Mouse (Mus musculus): ENCODE data around the gene Map2k4. TPM values are rescaled to one million over a fixed set of nuclear protein-coding genes. Genes with fewer than 3 reads are reported as not detected.

Gene Map2k4
- polyA plus RNA-seq, 1 experiment from 2014 or later: 51.1 TPM

DNA sequence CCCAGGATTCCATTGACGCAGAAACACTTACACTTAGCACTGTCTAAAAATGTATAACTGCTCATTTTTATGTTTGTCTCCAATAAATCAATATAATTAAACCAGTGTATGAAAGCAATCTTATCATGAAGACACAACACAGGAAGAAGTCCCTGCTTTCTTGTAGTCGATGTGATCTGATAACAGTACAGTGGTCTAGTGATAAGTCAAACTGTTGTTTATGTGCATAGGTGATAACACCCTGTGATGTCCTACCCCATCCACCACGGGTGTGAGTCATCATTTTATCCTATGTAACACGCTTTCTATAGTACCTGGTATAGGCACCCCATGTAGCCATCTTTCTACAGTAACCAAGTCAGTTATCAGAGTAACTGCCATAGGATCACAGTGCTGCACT, 74.3 kb downstream of the Map2k4 start:
- CTCF ChIA-PET: no interaction called here
- ATAC-seq (no peak), DNase-seq (ENCODE audit: low read depth, low spot score) (no peak)
- in situ Hi-C loops (cut with MboI; ENCODE audit: low pct_unique_long_range_greater_than_20kb): no loop called here
- POLR2A ChIA-PET: no interaction called here
- no peak for TF ChIP-seq CTCF (IDR thresholded peaks at IDR 0.05)
- no peaks in the 10 kb centered on the region for H3K27me3 ChIP-seq

DNA sequence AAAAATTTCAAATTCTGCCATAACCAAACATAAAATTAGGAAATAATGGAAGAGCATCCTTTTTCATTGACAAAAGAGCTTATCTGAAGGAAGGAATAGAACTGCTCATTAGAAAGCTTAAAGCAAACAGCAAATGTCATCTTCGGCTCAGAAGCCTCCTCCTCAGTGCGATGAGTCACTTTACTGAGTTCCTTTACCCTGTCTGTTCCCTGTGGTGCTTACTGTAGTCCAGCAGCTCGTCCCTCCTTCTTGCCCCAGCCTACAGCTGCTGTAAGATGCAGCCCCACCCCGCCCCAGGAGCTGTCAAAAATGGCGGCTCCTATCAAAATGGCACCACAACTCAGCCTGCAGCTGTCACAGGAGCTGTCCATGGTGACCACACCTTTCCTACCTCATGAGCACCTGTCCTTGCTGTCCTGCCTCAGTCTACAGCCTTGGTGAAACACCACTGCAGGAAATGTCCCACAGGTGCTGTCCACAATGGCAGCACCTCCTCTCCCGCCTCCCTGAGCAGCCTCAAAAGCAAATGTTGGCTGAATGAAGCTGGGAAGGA, 75.3 kb downstream of the Map2k4 start:
- CTCF ChIA-PET: interaction anchor here (1.2 to 1.6 kb wide), 3 partner anchors 11 to 67 kb away, joined by 3 to 7 read pairs (median 5); no protein-coding TSS in a partner anchor
- in situ Hi-C loops (cut with MboI; ENCODE audit: low pct_unique_long_range_greater_than_20kb): no loop called here
- TF ChIP-seq CTCF (IDR thresholded peaks at IDR 0.05): no peak
- H3K27me3 ChIP-seq: no peaks in the 10 kb centered on the region
- ATAC-seq (no peak), DNase-seq (ENCODE audit: low read depth, low spot score) (no peak)
- POLR2A ChIA-PET: no interaction called here

DNA sequence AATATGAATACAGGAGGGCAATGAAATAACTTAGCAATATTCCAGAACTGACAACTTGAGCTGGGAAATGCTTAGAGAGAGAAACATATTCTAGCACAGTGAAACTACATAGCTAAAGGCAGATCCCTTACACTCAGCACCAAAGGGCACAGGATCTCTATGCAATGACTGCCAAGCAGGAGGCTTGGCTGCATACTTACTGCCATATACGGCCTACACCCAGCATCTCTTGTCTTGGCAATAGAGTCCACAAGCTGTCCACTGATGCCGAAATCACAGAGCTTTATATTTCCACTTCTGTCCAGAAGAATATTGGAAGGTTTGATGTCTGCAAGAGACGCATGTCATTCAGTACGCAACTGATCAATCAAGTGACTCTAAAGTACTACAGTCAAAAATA, 81.3 kb downstream of the Map2k4 start:
- in situ Hi-C loops (cut with MboI; ENCODE audit: low pct_unique_long_range_greater_than_20kb): no loop called here
- H3K27me3 ChIP-seq: no peaks in the 10 kb centered on the region
- no peak for DNase-seq (ENCODE audit: low read depth, low spot score)
- ATAC-seq: no peak
- POLR2A ChIA-PET: interaction anchor here (0.7 kb wide), 1 partner anchor 11 kb away, joined by 4 read pairs; no protein-coding TSS in a partner anchor
- CTCF ChIA-PET: interaction anchor here (1.3 kb wide), 2 partner anchors 9 to 113 kb away, joined by 3 read pairs; no protein-coding TSS in a partner anchor
- no peak for TF ChIP-seq CTCF (IDR thresholded peaks at IDR 0.05)

DNA sequence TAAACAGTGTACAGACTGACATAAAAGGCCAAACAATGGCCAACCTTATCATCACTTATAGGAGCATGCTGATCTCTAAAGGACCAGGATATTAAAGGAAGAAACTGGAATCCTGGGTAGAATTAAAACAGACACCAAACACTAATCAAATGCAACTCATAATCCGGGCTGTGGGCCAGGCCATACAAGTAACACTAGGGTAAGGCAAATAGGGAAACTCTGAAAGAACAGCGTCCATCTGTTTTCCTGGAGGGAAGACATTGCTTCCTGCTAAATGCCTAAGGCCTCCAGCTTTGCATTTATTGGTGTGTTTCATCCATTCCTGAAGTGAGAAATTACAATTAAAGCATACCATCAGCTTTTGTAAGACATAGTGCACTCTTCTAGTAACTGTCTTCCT, 81.9 kb downstream of the Map2k4 start:
- DNase-seq (ENCODE audit: low read depth, low spot score): no peak
- H3K27me3 ChIP-seq: no peaks in the 10 kb centered on the region
- in situ Hi-C loops (cut with MboI; ENCODE audit: low pct_unique_long_range_greater_than_20kb): no loop called here
- no peak for ATAC-seq
- TF ChIP-seq CTCF (IDR thresholded peaks at IDR 0.05): no peak
- CTCF ChIA-PET: interaction anchor here (1.3 kb wide), 2 partner anchors 10 to 114 kb away, joined by 3 read pairs; no protein-coding TSS in a partner anchor
- POLR2A ChIA-PET: no interaction called here

DNA sequence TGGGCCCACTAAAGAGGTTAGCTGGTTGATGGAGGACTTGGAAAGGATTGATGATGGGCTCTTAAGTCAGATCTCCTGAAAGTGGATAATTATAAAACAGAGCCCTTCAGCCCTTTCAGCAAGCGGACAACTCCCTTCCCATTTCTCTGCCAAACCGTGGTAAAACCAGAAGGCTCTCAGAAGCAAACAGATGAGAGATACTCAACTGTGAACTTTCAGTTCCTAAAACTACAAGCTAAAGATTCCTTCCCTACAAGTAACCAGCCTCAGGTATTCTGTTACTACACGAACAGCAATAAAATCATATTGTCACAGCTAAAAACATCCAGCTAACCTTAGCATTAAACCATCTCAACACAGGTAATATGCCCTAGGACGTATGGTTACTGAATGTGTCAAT, 83.2 kb downstream of the Map2k4 start:
- ATAC-seq (no peak), DNase-seq (ENCODE audit: low read depth, low spot score) (no peak)
- ChIA-PET POLR2A (no interaction called here), CTCF (interaction anchor here (1.0 to 1.3 kb wide), 3 partner anchors 11 to 116 kb away, joined by 3 read pairs; no protein-coding TSS in a partner anchor)
- no peak for TF ChIP-seq CTCF (IDR thresholded peaks at IDR 0.05)
- no peaks in the 10 kb centered on the region for H3K27me3 ChIP-seq
- in situ Hi-C loops (cut with MboI; ENCODE audit: low pct_unique_long_range_greater_than_20kb): no loop called here

DNA sequence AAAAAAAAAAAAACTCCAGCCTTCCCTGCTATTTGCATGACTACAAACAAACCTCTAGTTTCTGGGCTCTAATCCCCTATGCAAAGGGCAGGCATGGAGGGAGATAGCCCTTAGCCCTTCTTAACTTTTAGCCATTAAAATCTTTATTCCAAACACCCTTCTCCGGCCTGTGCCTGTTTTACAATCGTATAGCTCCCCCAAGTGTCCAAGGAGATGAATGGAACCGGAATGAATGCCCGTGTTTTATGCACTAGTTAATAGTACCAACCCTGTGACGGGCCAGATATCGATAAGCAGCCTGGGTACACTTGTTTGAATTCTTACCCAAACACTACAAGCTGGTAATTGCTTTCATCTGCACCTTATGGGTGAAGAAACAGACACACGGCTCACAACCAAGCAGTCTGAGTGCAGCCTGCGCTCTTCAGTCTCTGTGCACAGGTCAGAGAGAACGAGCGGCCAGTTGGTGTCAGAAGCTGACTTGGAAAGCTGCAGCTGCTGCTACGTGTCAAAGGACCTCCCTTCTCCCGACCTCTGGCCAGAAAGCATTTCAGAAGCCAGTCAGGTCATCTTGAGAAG, 109.2 kb downstream of the Map2k4 start:
- POLR2A ChIA-PET: no interaction called here
- in situ Hi-C loops (cut with MboI; ENCODE audit: low pct_unique_long_range_greater_than_20kb): loop anchor here (25.0 kb wide), 1 partner anchor 692 kb away; the partner anchor contains the start of gene Elac2
- DNase-seq (ENCODE audit: low read depth, low spot score) (no peak), ATAC-seq (peak; percentile 61)
- no peaks in the 10 kb centered on the region for H3K27me3 ChIP-seq
- TF ChIP-seq CTCF (IDR thresholded peaks at IDR 0.05): peak; percentile 77
- CTCF ChIA-PET: interaction anchor here (1.3 to 2.2 kb wide), 5 partner anchors 8 to 411 kb away, joined by 3 to 9 read pairs (median 4); no protein-coding TSS in a partner anchor

DNA sequence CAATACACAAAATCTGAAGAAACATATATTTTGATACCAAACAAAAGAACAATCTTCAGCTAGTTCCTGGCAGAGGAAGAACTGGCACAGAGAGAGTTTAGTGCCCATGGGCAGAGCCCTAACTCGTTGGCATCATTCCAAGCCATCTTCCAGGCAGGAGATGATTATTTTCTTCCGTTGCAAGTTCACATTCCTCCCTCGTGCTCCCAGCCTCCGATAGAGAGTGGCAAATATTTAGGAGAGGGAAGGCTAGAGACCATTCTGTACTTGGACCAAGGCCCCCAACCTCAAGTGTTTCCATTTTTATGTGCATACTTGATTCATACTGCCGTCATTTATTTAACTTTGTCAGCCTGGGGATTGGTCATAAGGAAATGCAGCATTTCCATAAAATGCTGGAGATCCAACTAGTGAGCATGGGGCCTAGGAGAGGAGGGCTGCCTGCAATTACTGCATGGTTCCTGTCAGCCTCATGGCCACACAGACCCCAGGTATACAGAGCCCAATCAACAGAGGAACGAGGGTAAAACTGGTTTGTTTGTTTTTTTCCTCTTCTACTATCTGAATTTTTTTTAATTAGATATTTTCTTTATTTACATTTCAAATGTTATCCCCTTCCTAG, 120.6 kb downstream of the Map2k4 start:
- ATAC-seq (no peak), DNase-seq (ENCODE audit: low read depth, low spot score) (no peak)
- in situ Hi-C loops (cut with MboI; ENCODE audit: low pct_unique_long_range_greater_than_20kb): no loop called here
- POLR2A ChIA-PET: no interaction called here
- TF ChIP-seq CTCF (IDR thresholded peaks at IDR 0.05): no peak
- CTCF ChIA-PET: no interaction called here
- peaks cover 12% of the 10 kb centered on the region for H3K27me3 ChIP-seq

DNA sequence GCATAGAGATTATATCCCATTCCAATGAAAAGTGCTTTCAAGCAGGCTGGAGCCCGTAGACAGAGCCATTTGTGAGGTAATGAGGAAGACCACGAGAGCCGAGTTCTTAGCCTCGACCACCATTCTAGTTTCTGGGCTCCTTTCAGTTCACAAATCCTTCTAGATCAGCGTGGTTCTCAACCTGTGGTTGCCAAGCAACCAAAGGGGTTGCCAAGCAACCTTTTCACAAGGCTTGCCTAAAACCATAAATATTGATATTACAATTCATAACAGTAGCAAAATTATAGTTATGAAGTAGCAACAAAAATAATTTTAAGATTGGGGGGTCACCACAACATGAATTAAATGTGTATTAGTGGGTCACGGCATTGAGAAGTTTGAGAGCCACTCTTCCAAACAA, 123.2 kb downstream of the Map2k4 start:
- no peak for ATAC-seq
- no peak for DNase-seq (ENCODE audit: low read depth, low spot score)
- POLR2A ChIA-PET: no interaction called here
- TF ChIP-seq CTCF (IDR thresholded peaks at IDR 0.05): no peak
- in situ Hi-C loops (cut with MboI; ENCODE audit: low pct_unique_long_range_greater_than_20kb): no loop called here
- CTCF ChIA-PET: no interaction called here
- H3K27me3 ChIP-seq: peaks cover 2% of the 10 kb centered on the region

DNA sequence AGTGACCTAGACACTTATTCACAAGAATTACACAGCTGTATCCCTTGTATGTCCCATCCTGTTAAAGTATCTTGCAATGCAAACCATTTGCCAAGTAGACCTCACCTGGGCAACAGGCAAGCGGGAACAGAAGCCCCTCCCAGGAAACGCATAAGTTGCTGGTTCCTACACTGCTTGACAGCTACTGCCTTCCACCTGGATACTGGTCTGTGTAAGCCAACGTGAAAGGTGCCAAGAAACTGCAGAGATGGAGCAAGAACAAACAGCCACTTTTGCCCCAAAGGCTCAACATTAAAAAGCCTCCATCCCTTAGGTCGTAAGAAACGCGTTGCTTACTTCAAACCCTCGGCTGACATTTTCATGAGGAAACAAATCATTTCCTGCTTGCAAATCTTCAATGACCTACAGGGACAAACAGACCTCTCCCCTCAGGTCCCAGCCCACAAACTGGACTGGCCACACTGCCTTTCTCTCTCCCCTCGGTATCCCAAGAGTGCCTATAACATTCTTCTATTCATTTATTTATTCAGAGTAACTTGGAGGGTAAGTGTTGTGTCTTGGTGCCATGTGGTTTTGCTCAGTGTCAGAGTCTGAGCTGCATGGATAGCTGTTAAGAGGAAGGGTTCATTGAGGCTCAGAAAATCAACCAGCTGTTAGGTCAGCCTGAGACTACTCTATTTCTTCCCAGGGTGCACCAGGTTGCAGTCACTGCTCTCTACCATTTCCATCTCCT, 126.1 kb downstream of the Map2k4 start:
- in situ Hi-C loops (cut with MboI; ENCODE audit: low pct_unique_long_range_greater_than_20kb): no loop called here
- H3K27me3 ChIP-seq: no peaks in the 10 kb centered on the region
- TF ChIP-seq CTCF (IDR thresholded peaks at IDR 0.05): no peak
- DNase-seq (ENCODE audit: low read depth, low spot score): no peak
- no peak for ATAC-seq
- CTCF ChIA-PET: no interaction called here
- POLR2A ChIA-PET: interaction anchor here (0.5 kb wide), 1 partner anchor 471 kb away, joined by 4 read pairs; no protein-coding TSS in a partner anchor

DNA sequence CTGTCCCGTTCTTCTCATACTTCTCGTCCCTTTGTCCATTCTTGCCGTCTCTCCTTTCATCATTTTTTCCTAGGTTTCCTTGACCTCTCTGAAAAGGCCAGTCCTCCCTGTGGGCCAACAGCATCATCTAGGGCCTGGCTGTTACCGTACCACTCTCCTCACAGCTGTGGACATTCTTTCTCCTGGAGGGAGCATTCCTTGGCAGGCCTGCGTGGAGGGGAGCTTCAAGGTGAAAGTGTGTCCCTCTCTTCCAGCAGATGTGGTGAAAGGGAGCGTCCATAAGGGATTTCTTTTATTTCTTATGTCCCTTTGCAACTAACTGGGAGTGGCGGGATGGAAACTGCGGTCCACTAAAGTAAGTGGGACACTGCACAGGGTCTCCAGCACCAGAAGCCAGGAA, 134.2 kb downstream of the Map2k4 start:
- POLR2A ChIA-PET: interaction anchor here (0.7 kb wide), 1 partner anchor 38 kb away, joined by 5 read pairs; no protein-coding TSS in a partner anchor
- CTCF ChIA-PET: no interaction called here
- no peak for TF ChIP-seq CTCF (IDR thresholded peaks at IDR 0.05)
- DNase-seq (ENCODE audit: low read depth, low spot score) (no peak), ATAC-seq (no peak)
- in situ Hi-C loops (cut with MboI; ENCODE audit: low pct_unique_long_range_greater_than_20kb): no loop called here
- H3K27me3 ChIP-seq: peaks cover 6% of the 10 kb centered on the region

All from Patski (cell line).